In the genomic region with DNA sequence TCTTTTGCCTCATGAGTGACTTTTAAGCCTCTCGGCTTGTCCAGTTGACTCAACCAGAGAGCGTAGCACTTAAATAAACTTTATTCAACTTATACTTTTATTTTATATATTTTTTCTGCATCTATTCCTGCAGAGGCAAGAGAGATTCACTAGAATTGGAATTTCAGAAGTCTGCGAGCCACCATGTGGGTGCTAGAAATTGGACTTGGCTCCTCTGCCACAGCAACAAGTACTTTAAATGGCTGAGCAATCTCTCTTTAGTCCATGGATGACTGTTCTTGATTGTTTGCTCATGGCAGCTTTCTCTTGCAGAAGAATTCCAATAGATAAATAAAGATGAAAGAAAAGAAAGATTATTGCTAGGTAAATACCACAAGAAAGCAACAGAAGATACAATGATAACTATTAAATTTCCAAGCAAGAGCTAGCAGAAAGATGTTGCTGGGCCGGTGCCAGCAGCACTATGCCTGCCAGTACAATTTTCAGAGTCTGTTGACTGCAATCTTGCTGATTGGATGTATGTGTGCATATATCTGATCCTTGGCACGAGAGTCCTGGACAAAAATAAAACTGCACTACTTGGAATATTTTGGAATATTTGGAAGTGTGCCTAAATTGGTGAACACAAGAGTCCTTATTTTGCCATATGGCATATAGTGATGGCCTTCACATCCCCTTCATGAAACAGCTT, we compare ENCODE assay signal across 15 mouse cellular contexts.
A peak's percentile ranks its signal among the peaks of the same experiment; 100 is the strongest.
DNase-seq lines count a peak whose midpoint lies in the region; ATAC-seq lines count a peak whose summit lies in the region.
"Had no signal": no experiment of that assay in that cellular context is flagged by ENCODE, and none has a peak within 500 bp of the region (broad histone marks: within the 10 kb centered on the region; RNA-seq: fewer than 3 reads in every experiment).

No protein-coding gene starts in this region.

- H3K27ac ChIP-seq in embryonic facial prominence, embryonic 14.5 days (replicated peaks; ENCODE audit: low read depth, low read length): no peak overlapping the region
- no peak overlapping the region for H3K27ac ChIP-seq in embryonic facial prominence, embryonic 10.5 days (replicated peaks)
- H3K27ac ChIP-seq: heart, embryonic 10.5 days; intestine, embryonic 15.5 days; limb, embryonic 12.5 days; midbrain, embryonic 12.5 days had no signal

- peak; percentile 26 for DNase-seq in embryonic facial prominence, embryonic 14.5 days (ENCODE audit: low spot score)
- no peak for DNase-seq in embryonic facial prominence, embryonic 10.5 days (ENCODE audit: low spot score)
- DNase-seq in lung, postnatal 10 days: peak; percentile 7
- no peak for DNase-seq in lung, adult 18-20 months
- DNase-seq in layer of hippocampus, postnatal 10 days (ENCODE audit: low spot score in 2 of 2): peak; percentile 23 to 43
- no peak for DNase-seq in embryo, embryonic 10 days (ENCODE audit: low spot score)
- DNase-seq in spleen, postnatal 4 days (ENCODE audit: low spot score in 2 of 2): no peak
- no peak for DNase-seq in T-cell, adult 2 months (ENCODE audit: low spot score)
- DNase-seq: gastrocnemius, postnatal 14 days; heart, postnatal 4 days; kidney, postnatal 4 days had no signal

- H3K4me1 ChIP-seq in embryonic facial prominence, embryonic 14.5 days (ENCODE audit: control insufficient read depth, insufficient read depth, low read length): no peaks in the 10 kb centered on the region
- H3K4me1 ChIP-seq in embryonic facial prominence, embryonic 10.5 days: no peaks in the 10 kb centered on the region
- H3K4me1 ChIP-seq: heart, embryonic 10.5 days; intestine, embryonic 15.5 days; limb, embryonic 12.5 days; midbrain, embryonic 12.5 days had no signal

- ATAC-seq in embryonic facial prominence, embryonic 14.5 days (ENCODE audit: low read depth): no peak
- ATAC-seq: intestine, embryonic 15.5 days had no signal

- H3K4me3 ChIP-seq in embryonic facial prominence, embryonic 14.5 days (ENCODE audit: low read depth, low read length): no peak overlapping the region
- H3K4me3 ChIP-seq in embryonic facial prominence, embryonic 10.5 days: no peak overlapping the region
- H3K4me3 ChIP-seq: heart, embryonic 10.5 days; intestine, embryonic 15.5 days; limb, embryonic 12.5 days; midbrain, embryonic 12.5 days had no signal

- 79% methylated on average over 5 of the region's 5 CpGs for WGBS in embryonic facial prominence, embryonic 14.5 days
- WGBS in embryonic facial prominence, embryonic 10.5 days: 93% methylated on average over 5 of the region's 5 CpGs

- H3K9ac ChIP-seq in embryonic facial prominence, embryonic 14.5 days (ENCODE audit: low read depth, low read length): no peak overlapping the region
- H3K9ac ChIP-seq: intestine, embryonic 15.5 days; limb, embryonic 12.5 days; midbrain, embryonic 12.5 days had no signal

- no peaks in the 10 kb centered on the region for H3K36me3 ChIP-seq in embryonic facial prominence, embryonic 14.5 days (ENCODE audit: control insufficient read depth, insufficient read depth, low read length)
- no peaks in the 10 kb centered on the region for H3K36me3 ChIP-seq in embryonic facial prominence, embryonic 10.5 days (replicated peaks)
- H3K36me3 ChIP-seq: heart, embryonic 10.5 days; intestine, embryonic 15.5 days; limb, embryonic 12.5 days; midbrain, embryonic 12.5 days had no signal

- no peak overlapping the region for H3K4me2 ChIP-seq in embryonic facial prominence, embryonic 14.5 days (ENCODE audit: low read depth, low read length)
- H3K4me2 ChIP-seq: intestine, embryonic 15.5 days; limb, embryonic 12.5 days; midbrain, embryonic 12.5 days had no signal

- no peaks in the 10 kb centered on the region for H3K9me3 ChIP-seq in embryonic facial prominence, embryonic 14.5 days (ENCODE audit: control insufficient read depth, low read length)
- no peaks in the 10 kb centered on the region for H3K9me3 ChIP-seq in embryonic facial prominence, embryonic 10.5 days
- H3K9me3 ChIP-seq: heart, embryonic 10.5 days; intestine, embryonic 15.5 days; limb, embryonic 12.5 days; midbrain, embryonic 12.5 days had no signal

- no peaks in the 10 kb centered on the region for H3K27me3 ChIP-seq in embryonic facial prominence, embryonic 14.5 days (replicated peaks; ENCODE audit: control insufficient read depth, insufficient read depth, low read length)
- no peaks in the 10 kb centered on the region for H3K27me3 ChIP-seq in embryonic facial prominence, embryonic 10.5 days (replicated peaks; ENCODE audit: low read depth, poor library complexity, severe bottlenecking)
- H3K27me3 ChIP-seq: intestine, embryonic 15.5 days; limb, embryonic 12.5 days; midbrain, embryonic 12.5 days had no signal

Comparison
In these comparisons a context has a peak if more than half of its experiments do, and no peak if none do; other contexts are left out.
1. DNase-seq: peak in embryonic facial prominence, embryonic 14.5 days (single experiment), lung, postnatal 10 days (single experiment) and layer of hippocampus, postnatal 10 days (2 of 2); none in embryonic facial prominence, embryonic 10.5 days (single experiment), lung, adult 18-20 months (0 of 2), embryo, embryonic 10 days (single experiment), spleen, postnatal 4 days (0 of 2) and T-cell, adult 2 months (single experiment).